Mouse (Mus musculus): Measurements from ENCODE around the gene Tmem143.
A peak's percentile ranks its signal among the peaks of the same experiment; 100 is the strongest.
"Not testable (repeated sequence)": the region's sequence is repeated elsewhere in the genome, so short reads cannot be mapped to it uniquely, and the experiment has no call there.

The Tmem143 gene

GRCm38 (mm10) chr7:45896517-45897257 lies at the start of gene Tmem143, which contains the start of gene Syngr4:
Gene Tmem143, plus strand, starts transcription at chr7:45896941.
Gene Syngr4, minus strand, starts transcription at chr7:45896714.
- peak; percentile 88 to 94 for DNase-seq (ENCODE audit: low spot score in 2 of 2)

DNA sequence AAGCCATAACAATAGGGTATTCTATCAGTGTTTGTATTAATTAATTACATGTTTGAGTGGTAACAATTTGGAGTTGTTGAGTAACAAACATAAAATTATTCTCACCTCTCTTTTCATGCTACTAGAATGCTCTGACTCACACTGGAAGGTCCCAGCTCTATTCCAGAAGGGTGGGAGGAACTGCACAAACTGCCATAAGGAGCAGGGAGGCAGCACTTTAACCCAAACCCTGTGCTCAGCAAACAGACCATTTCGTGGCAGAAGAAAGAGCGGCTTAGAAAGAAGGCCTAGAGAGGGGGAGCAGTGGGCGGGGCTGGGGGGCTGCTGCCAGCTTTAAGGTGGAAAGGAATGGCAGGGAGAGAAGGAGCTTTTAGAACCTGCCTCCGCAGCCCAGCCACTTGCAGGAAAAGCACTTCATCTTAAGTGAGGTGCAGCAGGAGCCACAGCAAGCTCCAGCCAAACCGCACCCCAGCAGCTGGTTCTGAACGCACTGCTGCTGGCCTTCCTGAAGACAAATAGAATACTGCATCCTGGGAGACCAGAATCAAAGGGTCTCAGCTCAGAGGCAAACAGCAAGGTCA lies 48.2 kb upstream of the Tmem143 start:
- DNase-seq (ENCODE audit: low spot score in 2 of 2) = no peak

DNA sequence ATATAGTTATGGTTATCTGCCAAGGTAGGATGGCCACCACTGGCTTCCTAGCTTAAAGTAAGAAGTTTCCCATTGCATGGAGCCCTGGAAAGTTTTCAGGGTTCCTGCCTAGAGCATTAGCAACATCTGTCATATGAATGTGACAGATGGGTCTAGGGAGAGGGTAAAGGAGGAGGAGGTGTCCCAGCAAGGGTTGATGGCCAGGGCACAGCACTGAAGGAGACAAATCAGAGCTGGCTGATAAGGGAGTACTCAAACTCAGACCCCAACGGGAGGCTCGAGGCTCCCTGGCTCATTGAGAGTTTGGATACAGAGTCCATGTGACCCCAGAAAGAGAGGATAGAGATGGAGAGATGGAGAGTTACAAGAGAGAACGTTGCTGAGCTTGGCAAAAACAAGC lies 46.1 kb upstream of the Tmem143 start:
- no peak for DNase-seq (ENCODE audit: low spot score in 2 of 2)

DNA sequence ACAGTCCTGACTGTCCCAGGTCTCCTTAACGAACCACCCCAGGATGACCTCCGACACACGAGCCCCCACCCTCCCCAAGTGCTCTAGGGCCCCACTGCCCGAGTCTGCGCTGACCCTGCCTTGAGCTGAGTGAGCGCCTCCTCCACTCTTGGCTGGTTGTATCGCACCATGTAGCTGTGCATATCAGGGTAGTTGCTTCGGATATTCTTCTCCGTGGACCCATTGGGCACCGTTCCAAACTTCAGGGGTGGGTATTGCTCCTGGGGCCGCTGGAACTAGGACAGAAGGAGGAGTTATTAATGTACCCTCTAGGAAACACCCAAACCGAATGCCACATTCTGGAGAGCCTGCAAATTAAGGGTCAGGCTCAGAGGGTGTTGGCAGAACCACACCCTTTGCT lies 43.7 kb upstream of the Tmem143 start:
- no peak for DNase-seq (ENCODE audit: low spot score in 2 of 2)

DNA sequence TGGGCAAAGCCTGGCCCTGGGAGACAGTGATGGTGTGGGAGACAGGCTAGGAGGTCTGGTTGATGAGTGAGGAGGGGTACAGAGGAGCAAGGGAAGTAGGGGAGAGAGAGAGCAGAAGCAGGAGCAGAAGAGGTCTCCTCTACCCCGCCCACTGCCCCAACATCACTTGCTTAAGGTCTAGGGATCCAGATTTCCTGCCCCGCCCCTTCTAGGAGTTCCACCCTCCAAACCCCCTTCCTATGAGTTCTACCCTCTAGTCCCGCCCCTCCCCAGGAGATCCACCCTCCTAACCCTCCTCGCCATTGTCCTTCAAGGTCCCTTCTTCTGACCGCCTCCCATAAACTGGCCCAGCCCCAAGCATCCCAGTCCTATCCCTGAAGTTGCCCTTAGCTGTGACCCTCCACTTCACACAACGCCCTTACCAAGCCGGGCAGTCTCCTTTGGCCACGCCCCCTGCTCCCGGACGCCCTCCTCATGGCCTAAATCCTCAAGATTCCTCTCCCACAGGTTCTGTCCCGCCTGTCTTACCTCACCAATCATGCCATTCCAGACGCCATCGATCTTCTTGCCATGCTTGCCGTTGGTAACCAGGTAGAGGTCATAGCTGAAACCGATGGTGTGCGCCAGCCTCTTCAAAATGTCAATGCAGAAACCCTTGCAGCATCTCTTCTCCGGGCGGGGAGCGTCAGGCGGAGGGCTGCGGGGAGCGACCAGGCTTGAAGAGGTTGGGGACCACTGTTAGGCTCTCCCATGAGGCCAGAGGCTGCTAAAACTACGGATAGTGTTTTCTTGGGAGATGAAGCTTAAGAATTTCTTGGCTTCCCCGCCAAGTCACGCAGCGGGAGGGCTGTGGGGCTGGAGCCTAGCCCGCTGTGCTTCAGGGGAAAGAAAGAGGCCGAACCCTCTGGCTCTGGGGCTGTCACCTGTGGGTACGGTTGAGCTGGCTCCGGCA lies 39.5 kb upstream of the Tmem143 start:
- DNase-seq (ENCODE audit: low spot score in 2 of 2) = no peak

DNA sequence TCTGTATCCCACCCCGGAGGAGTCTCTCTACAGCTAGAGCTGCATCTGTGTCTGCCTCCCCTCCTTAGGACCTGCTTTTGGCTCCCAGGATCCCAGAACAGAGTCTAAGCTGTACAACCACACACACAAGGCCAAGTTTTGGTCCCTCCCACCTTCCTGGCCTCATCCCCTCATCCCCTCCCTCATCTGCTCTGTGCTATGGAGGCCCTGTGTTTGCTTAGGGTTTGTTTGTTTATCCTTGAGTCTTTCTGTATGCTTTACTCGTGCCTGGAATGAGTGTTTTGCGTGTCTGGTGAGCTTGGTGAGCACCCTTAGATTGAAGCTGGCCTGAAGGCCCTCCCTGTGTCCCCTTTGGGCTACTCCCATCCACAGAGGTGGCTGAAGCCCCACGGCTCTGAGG lies 37.7 kb upstream of the Tmem143 start:
- no peak for DNase-seq (ENCODE audit: low spot score in 2 of 2)

- no peak for DNase-seq (ENCODE audit: low spot score in 2 of 2)
Measured at GRCm38 (mm10) chr7:45862804-45863203, 33.9 kb upstream of the Tmem143 start.

- no peak for DNase-seq (ENCODE audit: low spot score in 2 of 2)
Measured at GRCm38 (mm10) chr7:45864435-45864834, 32.3 kb upstream of the Tmem143 start.

- peak; percentile 57 to 63 for DNase-seq (ENCODE audit: low spot score in 2 of 2)
Measured at GRCm38 (mm10) chr7:45865925-45866910, 30.5 kb upstream of the Tmem143 start.

GRCm38 (mm10) chr7:45867871-45868270 lies 28.9 kb upstream of the Tmem143 start:
- DNase-seq (ENCODE audit: low spot score in 2 of 2) = no peak

DNA sequence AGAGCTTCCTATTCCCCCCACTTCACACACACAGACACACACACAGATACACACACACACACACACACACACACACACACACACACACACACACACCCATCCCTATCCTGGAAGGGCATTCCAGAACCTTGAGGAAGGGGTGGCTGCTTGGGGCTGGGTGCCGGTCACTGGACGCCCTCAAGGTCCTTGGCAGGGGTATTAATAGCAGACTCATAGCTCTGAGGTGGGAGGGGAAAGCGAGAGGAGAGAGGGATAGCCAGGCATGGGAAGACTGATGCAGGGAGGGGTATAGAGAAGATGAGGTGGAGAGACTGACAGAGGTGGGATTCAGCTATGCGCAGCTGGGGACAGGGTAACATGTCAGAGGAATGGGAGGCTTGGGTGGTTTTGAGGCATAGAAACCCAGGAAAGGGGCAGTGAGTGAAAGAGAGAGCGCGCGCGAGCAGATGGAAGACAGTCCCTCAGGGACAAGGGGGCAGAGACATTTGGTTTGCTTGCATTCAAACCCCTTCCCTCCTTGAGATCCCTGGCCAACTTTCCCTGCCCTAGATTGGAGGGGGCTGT lies 27.6 kb upstream of the Tmem143 start:
- DNase-seq (ENCODE audit: low spot score in 2 of 2) = no peak

GRCm38 (mm10) chr7:45869787-45870186 lies 27.0 kb upstream of the Tmem143 start:
- no peak for DNase-seq (ENCODE audit: low spot score in 2 of 2)

DNA sequence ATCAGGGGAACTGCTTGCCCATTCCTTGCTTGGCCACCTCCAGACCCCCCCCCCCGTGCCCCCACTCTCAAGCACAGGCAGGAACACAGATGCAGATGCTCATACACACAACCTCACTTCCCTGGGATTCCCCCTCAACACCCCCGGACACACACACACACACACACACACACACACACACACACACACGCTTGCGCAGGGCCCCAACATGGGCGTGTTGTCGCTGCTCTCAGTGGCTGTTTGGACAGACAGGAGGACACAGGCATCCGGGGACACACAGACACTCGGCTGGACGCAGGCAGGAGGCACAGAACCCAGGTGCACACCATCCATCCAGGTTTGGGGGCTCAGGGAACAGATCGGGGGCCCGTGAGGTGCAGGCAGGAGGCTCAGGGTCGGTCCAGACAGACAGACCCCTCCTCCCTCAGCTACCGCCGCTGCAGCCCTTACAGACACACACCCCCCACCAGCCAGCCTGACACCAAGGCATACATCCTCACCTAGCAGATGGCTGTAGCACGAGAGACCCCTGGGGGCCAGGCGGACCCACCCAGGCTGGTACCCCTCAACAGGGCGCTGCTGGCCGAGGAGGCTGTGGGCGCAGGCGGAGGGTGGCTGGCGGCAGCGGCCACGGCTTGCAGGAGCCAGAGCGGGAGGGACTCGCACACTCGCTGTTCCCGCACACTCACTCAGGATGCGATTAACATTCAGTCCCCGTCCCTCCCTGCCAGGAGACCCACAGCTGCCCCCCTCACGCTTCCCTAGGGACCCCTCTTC lies 26.3 kb upstream of the Tmem143 start:
- no peak for DNase-seq (ENCODE audit: low spot score in 2 of 2)

DNA sequence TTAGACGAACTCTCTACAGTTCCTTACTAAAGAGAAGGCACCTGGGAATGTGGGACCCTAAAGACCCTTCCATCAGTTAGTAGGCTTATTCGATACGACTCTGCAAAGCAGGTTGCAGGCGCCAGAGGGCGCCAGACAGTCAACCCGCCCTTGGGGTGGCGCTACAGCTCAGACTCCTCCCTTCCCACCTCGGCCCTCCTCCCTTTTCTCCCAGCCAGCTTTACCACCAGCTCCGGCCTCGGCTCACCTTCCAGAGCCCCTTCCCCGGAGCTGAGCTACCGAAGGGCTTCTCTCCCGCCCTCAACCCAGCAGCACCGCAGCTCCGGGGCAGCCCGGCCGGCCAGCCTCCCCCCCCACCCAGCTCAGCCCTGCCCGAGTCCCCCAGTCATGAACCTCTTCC lies 24.1 kb upstream of the Tmem143 start, which contains the start of gene Kdelr1:
TSS of gene Kdelr1 (plus strand) at position 149 of the 400 bp plus-strand sequence.
- DNase-seq (ENCODE audit: low spot score in 2 of 2) = peak; percentile 80 to 88

GRCm38 (mm10) chr7:45873061-45873947 lies 23.4 kb upstream of the Tmem143 start:
- peak; percentile 28 to 39 for DNase-seq (ENCODE audit: low spot score in 2 of 2)

- no peak for DNase-seq (ENCODE audit: low spot score in 2 of 2)
Measured at GRCm38 (mm10) chr7:45876895-45877294, 19.8 kb upstream of the Tmem143 start.

DNA sequence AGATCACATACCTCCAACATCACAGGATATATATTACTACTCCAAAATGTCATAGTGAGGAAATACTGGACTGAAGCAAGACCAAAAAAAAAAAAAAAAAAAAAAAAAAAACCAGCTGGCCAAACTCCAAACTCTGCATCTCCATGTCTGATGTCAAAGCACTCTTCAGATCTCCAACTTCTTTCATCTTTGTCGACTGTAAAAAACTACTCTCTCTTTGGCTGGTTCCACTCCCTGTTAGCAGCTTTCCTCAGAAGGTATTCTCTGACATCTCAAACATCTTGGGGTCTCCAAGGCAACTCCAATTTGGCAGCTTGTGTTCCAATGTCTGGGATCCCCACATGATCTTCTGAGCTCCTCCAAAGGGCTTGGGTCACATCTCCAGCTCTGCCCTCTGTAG lies 18.5 kb upstream of the Tmem143 start, which contains the start of gene Grin2d:
TSS of gene Grin2d (minus strand) at position 101 of the 400 bp plus-strand sequence.
- DNase-seq (ENCODE audit: low spot score in 2 of 2) = not testable (repeated sequence)

GRCm38 (mm10) chr7:45880531-45880930 lies 16.2 kb upstream of the Tmem143 start:
- no peak for DNase-seq (ENCODE audit: low spot score in 2 of 2)

DNA sequence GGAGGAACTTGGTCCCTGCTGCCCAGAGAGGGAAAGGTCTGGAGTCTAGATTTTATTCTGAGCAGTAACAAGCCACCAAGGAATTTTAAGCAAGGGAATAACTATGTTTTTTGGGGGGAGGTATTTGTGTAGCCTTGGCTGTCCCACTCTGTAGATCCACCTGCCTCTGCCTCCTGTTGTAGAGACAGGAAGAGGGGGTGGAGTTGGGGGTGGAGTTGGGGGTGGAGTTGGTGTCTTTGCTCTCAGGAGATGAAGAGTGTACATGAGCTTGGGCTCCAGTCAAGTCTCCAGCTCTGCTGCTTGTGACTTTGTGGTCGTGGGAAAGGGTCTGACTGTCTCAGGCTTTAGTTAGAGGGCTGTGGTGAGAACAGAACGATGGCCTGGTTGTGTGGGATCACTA lies 15.7 kb upstream of the Tmem143 start:
- DNase-seq (ENCODE audit: low spot score in 2 of 2) = no peak

Data from frontal cortex, postnatal 25 days (tissue).